Comparison of ENCODE assay signal across 9 mouse cellular contexts in the genomic region with DNA sequence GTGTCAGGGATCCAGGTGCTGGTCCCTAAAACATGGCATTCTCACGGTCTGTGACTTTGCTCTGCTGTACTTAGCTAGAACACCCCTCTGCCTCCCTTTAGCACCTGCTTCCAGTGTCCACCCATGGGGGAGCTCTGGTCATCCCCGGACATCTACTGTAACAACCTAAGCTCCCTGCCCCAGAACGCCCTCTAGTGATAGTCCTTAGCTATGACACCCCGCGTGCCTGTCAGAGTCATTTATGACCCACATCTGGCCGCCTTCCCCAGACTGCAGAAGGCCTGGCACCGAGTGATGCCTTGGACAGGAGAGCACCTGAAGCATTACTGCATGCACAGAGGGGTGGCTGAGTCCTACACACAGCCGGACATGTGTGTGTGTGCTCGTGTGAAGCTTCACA. TPM values are rescaled to one million over a fixed set of nuclear protein-coding genes. Genes with fewer than 3 reads are reported as not detected.
DNase-seq lines count a peak whose midpoint lies in the region; ATAC-seq and TF ChIP-seq lines count a peak whose summit lies in the region.
"Had no signal": no experiment of that assay in that cellular context is flagged by ENCODE, and none has a peak within 500 bp of the region (broad histone marks: within the 10 kb centered on the region; RNA-seq: fewer than 3 reads in every experiment).

No protein-coding gene starts in this region.

- 62% methylated on average over 9 of the region's 9 CpGs for WGBS in lung, postnatal 0 days
- 70% methylated on average over 9 of the region's 9 CpGs for WGBS in midbrain, embryonic 14.5 days

- no peak overlapping the region for H3K4me2 ChIP-seq in lung, postnatal 0 days (replicated peaks; ENCODE audit: low read depth, low read length)
- no peak overlapping the region for H3K4me2 ChIP-seq in midbrain, embryonic 14.5 days (ENCODE audit: low read length)
- H3K4me2 ChIP-seq: heart, embryonic 13.5 days had no signal

- H3K4me1 ChIP-seq in lung, postnatal 0 days (ENCODE audit: insufficient read depth, low read depth, low read length): 0 out of 2 replicates have a peak, but pooled peaks cover 5% of the 10 kb centered on the region
- 0 out of 2 replicates have a peak, but pooled peaks cover 2% of the 10 kb centered on the region for H3K4me1 ChIP-seq in midbrain, embryonic 14.5 days (ENCODE audit: control insufficient read depth, insufficient read depth, low read length)

- no peak overlapping the region for H3K27ac ChIP-seq in lung, postnatal 0 days (ENCODE audit: low read length)
- H3K27ac ChIP-seq in midbrain, embryonic 14.5 days (replicated peaks; ENCODE audit: low read depth, low read length): no peak overlapping the region
- H3K27ac ChIP-seq: heart, embryonic 13.5 days had no signal

- no peaks in the 10 kb centered on the region for H3K36me3 ChIP-seq in lung, postnatal 0 days (ENCODE audit: insufficient read depth, low read length)
- H3K36me3 ChIP-seq in midbrain, embryonic 14.5 days (ENCODE audit: control insufficient read depth, insufficient read depth, low read length): no peaks in the 10 kb centered on the region
- H3K36me3 ChIP-seq: heart, embryonic 13.5 days had no signal

- H3K9me3 ChIP-seq in lung, postnatal 0 days (ENCODE audit: low read length): no peaks in the 10 kb centered on the region
- no peaks in the 10 kb centered on the region for H3K9me3 ChIP-seq in midbrain, embryonic 14.5 days (ENCODE audit: control insufficient read depth, low read length)
- H3K9me3 ChIP-seq: heart, embryonic 13.5 days had no signal

- no peak overlapping the region for H3K4me3 ChIP-seq in lung, postnatal 0 days (ENCODE audit: low read depth, low read length)
- H3K4me3 ChIP-seq in midbrain, embryonic 14.5 days (replicated peaks; ENCODE audit: low read depth, low read length): no peak overlapping the region
- H3K4me3 ChIP-seq: heart, embryonic 13.5 days had no signal

- TF ChIP-seq EP300 in lung, postnatal 0 days (IDR thresholded peaks at IDR 0.05): no peak

- H3K27me3 ChIP-seq in lung, postnatal 0 days (replicated peaks; ENCODE audit: insufficient read depth, low read length): no peaks in the 10 kb centered on the region
- no peaks in the 10 kb centered on the region for H3K27me3 ChIP-seq in midbrain, embryonic 14.5 days (ENCODE audit: control insufficient read depth, insufficient read depth, low read length)
- H3K27me3 ChIP-seq: heart, embryonic 13.5 days had no signal

- peak; percentile 68 for TF ChIP-seq CTCF in lung, postnatal 0 days (IDR thresholded peaks at IDR 0.05)

- H3K9ac ChIP-seq in lung, postnatal 0 days (replicated peaks; ENCODE audit: low read depth): no peak overlapping the region
- no peak overlapping the region for H3K9ac ChIP-seq in midbrain, embryonic 14.5 days (replicated peaks; ENCODE audit: low read length)
- H3K9ac ChIP-seq: heart, embryonic 13.5 days had no signal

- ATAC-seq in lung, postnatal 0 days: no peak
- ATAC-seq in midbrain, embryonic 14.5 days (ENCODE audit: low FRiP score, low TSS enrichment): no peak

- peak; percentile 4 to 40 for DNase-seq in cerebellum, postnatal 14 days
- no peak for DNase-seq in cerebellum, adult 11 months
- DNase-seq in lung, postnatal 0 days (ENCODE audit: low spot score): no peak
- no peak for DNase-seq in lung, postnatal 36 days
- DNase-seq in adrenal gland, postnatal 36 days: peak; percentile 32 to 48
- peak; percentile 30 for DNase-seq in retina, embryonic 14.5 days (ENCODE audit: low spot score)
- DNase-seq in right cerebral cortex, postnatal 14 days: no peak
- DNase-seq in midbrain, embryonic 14.5 days: no peak

RNA-seq across cellular contexts. Expression of gene Twist2, which starts 18.0 kb away (rescaled TPM):
- 3.6 and 4.1 TPM in 2 replicates for polyA plus RNA-seq in lung, postnatal 0 days (2015; fragmentation: Nextera tagmentation; extraction: Ambion mirVana)
- total RNA-seq in adrenal gland, postnatal 36 days (2021): 1 to 10 TPM; 2.5 to 4.0 TPM
- polyA plus RNA-seq in midbrain, embryonic 14.5 days (2014; fragmentation: Nextera tagmentation; extraction: Ambion mirVana): 1.4 and 1.6 TPM in 2 replicates

Comparison
In these comparisons a context has a peak if more than half of its experiments do, and no peak if none do; other contexts are left out.
1. DNase-seq: peak in cerebellum, postnatal 14 days (2 of 2), adrenal gland, postnatal 36 days (2 of 2) and retina, embryonic 14.5 days (single experiment); none in cerebellum, adult 11 months (single experiment), lung, postnatal 0 days (single experiment), lung, postnatal 36 days (single experiment), right cerebral cortex, postnatal 14 days (single experiment) and midbrain, embryonic 14.5 days (single experiment).